Mouse (Mus musculus) intestine, postnatal 0 days (tissue): ENCODE measurements around the gene Slc47a2. TPM values are rescaled to one million over a fixed set of nuclear protein-coding genes. Genes with fewer than 3 reads are reported as not detected.

Experiments used
- ATAC-seq: fragments of 200-750 bp; cut with Nextera tagmentation; 2 replicates; pipeline ENCODE4 v1.8.0; 2017; ENCODE audit warnings: mild to moderate bottlenecking, moderate TSS enrichment, moderate library complexity
- H3K27ac ChIP-seq: fragments of 300-500 bp; sonication (generic); 2 replicates; pipeline ENCODE4 v1.5.1; 2014; ENCODE audit warnings: mild to moderate bottlenecking, low read depth, low read length, moderate library complexity
- H3K27me3 ChIP-seq: fragments of 300-500 bp; sonication (generic); replicated peaks from 2 replicates; pipeline ENCODE4 v1.6.1; 2014; ENCODE audit warnings: low read length, mixed read lengths; ENCODE audit not compliant: control insufficient read depth, insufficient read depth
- H3K36me3 ChIP-seq: fragments of 300-500 bp; sonication (generic); 2 replicates; pipeline ENCODE4 v1.6.1; 2014; ENCODE audit warnings: mild to moderate bottlenecking, moderate library complexity; ENCODE audit not compliant: control insufficient read depth, insufficient read depth
- H3K4me1 ChIP-seq: fragments of 300-500 bp; sonication (generic); replicated peaks from 2 replicates; pipeline ENCODE4 v1.6.1; 2014; ENCODE audit warnings: antibody characterized with exemption, low read length, mixed read lengths; ENCODE audit not compliant: control insufficient read depth, insufficient read depth
- H3K4me2 ChIP-seq: fragments of 300-500 bp; sonication (generic); replicated peaks from 2 replicates; pipeline ENCODE4 v1.6.1; 2014; ENCODE audit warnings: low read depth, mild to moderate bottlenecking, moderate library complexity
- H3K4me3 ChIP-seq: fragments of 300-500 bp; sonication (generic); 2 replicates; pipeline ENCODE4 v1.5.1; 2014; ENCODE audit warnings: low read depth, low read length
- H3K9ac ChIP-seq: fragments of 300-500 bp; sonication (generic); 2 replicates; pipeline ENCODE4 v1.6.1; 2014; ENCODE audit warnings: mild to moderate bottlenecking, low read depth, low read length
- H3K9me3 ChIP-seq: fragments of 300-500 bp; sonication (generic); 2 replicates; pipeline ENCODE4 v1.6.1; 2016; ENCODE audit warnings: mixed run types; ENCODE audit not compliant: control insufficient read depth
- CTCF ChIP-seq: sonication (generic); IDR thresholded peaks from 2 replicates; pipeline ENCODE4 v1.5.1; 2016; ENCODE audit warnings: low read depth, mild to moderate bottlenecking, control low read depth, antibody characterized with exemption, moderate library complexity
- WGBS: fragments of 180-500 bp; shearing (Covaris S2); extraction: QIAGEN DNeasy Blood & Tissue Kit; methylation state at CpG from one replicate; pipeline ENCODE4 v1.1.7; 2014; 5-methylcytosine and 5-hydroxymethylcytosine counted together
- polyA plus RNA-seq: library from polyadenylated mRNA; unstranded; fragments of >200 nt; fragmentation: Nextera tagmentation; extraction: Ambion mirVana; gene quantifications from 2 replicates; pipeline ENCODE4 v1.2.1, GENCODE M21; 2015

The Slc47a2 gene
- polyA plus RNA-seq, 1 experiment from 2014 or later: not detected

DNA sequence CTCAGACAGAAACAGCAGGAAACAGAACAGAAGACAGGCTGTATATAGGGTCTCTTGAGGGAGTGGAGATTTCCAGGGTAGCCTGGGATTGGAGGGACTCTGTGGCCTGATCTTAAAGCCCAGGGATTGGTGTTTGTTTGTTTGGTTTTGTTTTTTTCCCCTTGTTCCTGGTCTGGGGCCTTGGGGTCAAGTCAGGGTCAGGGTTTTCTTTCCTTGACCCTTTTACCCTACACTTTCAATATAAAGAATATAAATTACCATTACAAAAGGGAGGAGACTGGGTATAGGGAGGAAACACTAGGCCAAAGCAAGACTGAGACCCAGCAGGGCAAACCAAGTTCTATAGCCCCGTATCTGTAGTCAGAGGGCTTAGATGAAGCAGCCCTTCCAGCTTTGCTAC is 46.1 kb downstream of the Slc47a2 start:
- WGBS: 86% methylated on average over 1 of the region's 1 CpGs
- Histone ChIP-seq H3K36me3 (no peaks in the 10 kb centered on the region), H3K27ac (no peak overlapping the region), H3K4me1 (no peaks in the 10 kb centered on the region), H3K4me2 (no peak overlapping the region), H3K27me3 (no peaks in the 10 kb centered on the region), H3K9me3 (no peaks in the 10 kb centered on the region), H3K4me3 (no peak overlapping the region), H3K9ac (no peak overlapping the region)
- no peak for TF ChIP-seq CTCF
- no peak for ATAC-seq

DNA sequence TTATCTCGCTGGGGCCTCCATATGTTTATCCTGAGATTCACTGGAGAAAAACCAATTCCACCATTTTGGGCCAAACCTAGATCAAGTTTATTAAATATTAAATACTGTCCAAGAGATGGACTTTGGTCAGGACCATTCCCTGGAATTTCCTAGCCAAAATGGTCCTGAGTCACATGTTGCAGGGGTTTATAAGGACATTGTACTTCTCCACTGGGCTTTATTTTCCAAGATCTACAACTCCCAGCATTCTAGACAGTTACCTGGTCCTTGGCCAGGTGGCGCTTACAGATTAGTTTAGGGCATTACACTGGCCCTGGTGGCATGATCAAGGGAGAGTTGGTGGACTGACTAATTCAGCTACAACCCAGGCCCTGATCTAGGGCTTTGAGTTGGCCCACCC is 47.1 kb downstream of the Slc47a2 start:
- TF ChIP-seq CTCF: no peak
- Histone ChIP-seq H3K9me3 (no peaks in the 10 kb centered on the region), H3K4me1 (no peaks in the 10 kb centered on the region), H3K4me3 (no peak overlapping the region), H3K36me3 (no peaks in the 10 kb centered on the region), H3K27ac (no peak overlapping the region), H3K4me2 (no peak overlapping the region), H3K27me3 (no peaks in the 10 kb centered on the region), H3K9ac (no peak overlapping the region)
- ATAC-seq: no peak
- 93% methylated on average over 2 of the region's 2 CpGs for WGBS

GRCm38 (mm10) chr11:61294431-61294830 is 48.2 kb downstream of the Slc47a2 start:
- H3K27ac ChIP-seq: no peak overlapping the region
- no peak overlapping the region for H3K4me2 ChIP-seq
- H3K4me3 ChIP-seq: no peak overlapping the region
- no peak for TF ChIP-seq CTCF
- no peak overlapping the region for H3K9ac ChIP-seq
- H3K9me3 ChIP-seq: no peaks in the 10 kb centered on the region
- H3K27me3 ChIP-seq: no peaks in the 10 kb centered on the region
- no peaks in the 10 kb centered on the region for H3K36me3 ChIP-seq
- 62% methylated on average over 3 of the region's 3 CpGs for WGBS
- H3K4me1 ChIP-seq: no peaks in the 10 kb centered on the region
- no peak for ATAC-seq

DNA sequence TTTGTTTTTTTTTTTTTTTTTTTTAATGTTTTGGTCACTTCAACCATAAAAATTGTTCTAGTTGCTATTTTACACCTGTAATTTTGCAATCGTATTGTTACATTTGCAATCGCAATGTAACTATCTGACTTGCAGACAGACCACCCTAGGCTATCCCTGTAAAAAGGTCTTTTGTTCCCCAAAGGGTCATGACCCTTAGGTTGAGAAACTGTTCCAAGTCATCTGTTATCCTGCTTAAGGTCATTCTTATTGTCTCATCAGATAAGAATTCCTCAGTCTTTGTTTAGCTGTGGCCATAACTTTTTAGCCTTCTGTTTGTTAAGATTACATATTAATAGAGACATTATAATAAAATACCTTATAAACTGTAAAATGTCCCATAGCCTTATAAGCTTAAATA is 49.4 kb downstream of the Slc47a2 start:
- Histone ChIP-seq H3K4me1 (no peaks in the 10 kb centered on the region), H3K9ac (no peak overlapping the region), H3K4me2 (no peak overlapping the region), H3K27ac (no peak overlapping the region), H3K4me3 (no peak overlapping the region), H3K36me3 (no peaks in the 10 kb centered on the region), H3K9me3 (no peaks in the 10 kb centered on the region), H3K27me3 (no peaks in the 10 kb centered on the region)
- WGBS: 64% methylated on average over 2 of the region's 2 CpGs
- no peak for TF ChIP-seq CTCF
- no peak for ATAC-seq

GRCm38 (mm10) chr11:61284323-61284722 is 58.3 kb downstream of the Slc47a2 start:
- Histone ChIP-seq H3K27me3 (no peaks in the 10 kb centered on the region), H3K4me2 (no peak overlapping the region), H3K4me3 (no peak overlapping the region), H3K9me3 (no peaks in the 10 kb centered on the region), H3K4me1 (no peaks in the 10 kb centered on the region), H3K36me3 (no peaks in the 10 kb centered on the region), H3K9ac (no peak overlapping the region), H3K27ac (no peak overlapping the region)
- 73% methylated on average over 6 of the region's 6 CpGs for WGBS
- ATAC-seq: no peak
- TF ChIP-seq CTCF: no peak

GRCm38 (mm10) chr11:61283414-61284049 is 59.1 kb downstream of the Slc47a2 start:
- 83% methylated on average over 10 of the region's 10 CpGs for WGBS
- Histone ChIP-seq H3K9me3 (no peaks in the 10 kb centered on the region), H3K36me3 (no peaks in the 10 kb centered on the region), H3K4me1 (no peaks in the 10 kb centered on the region), H3K4me2 (no peak overlapping the region), H3K4me3 (no peak overlapping the region), H3K9ac (no peak overlapping the region), H3K27ac (no peak overlapping the region), H3K27me3 (no peaks in the 10 kb centered on the region)
- no peak for ATAC-seq
- no peak for TF ChIP-seq CTCF

- Histone ChIP-seq H3K9ac (no peak overlapping the region), H3K4me3 (no peak overlapping the region), H3K4me2 (no peak overlapping the region), H3K4me1 (no peaks in the 10 kb centered on the region), H3K9me3 (no peaks in the 10 kb centered on the region), H3K36me3 (no peaks in the 10 kb centered on the region), H3K27me3 (no peaks in the 10 kb centered on the region), H3K27ac (no peak overlapping the region)
- WGBS: 66% methylated on average over 8 of the region's 8 CpGs
- TF ChIP-seq CTCF: no peak
- ATAC-seq: no peak
Measured at GRCm38 (mm10) chr11:61278445-61279077, 64.1 kb downstream of the Slc47a2 start.
